Mouse (Mus musculus) embryonic fibroblast, embryonic 13.5 days (primary cell): ENCODE data around the gene Dclre1c. TPM values are rescaled to one million over a fixed set of nuclear protein-coding genes. Genes with fewer than 3 reads are reported as not detected.

Source experiments
- H3K27ac ChIP-seq: 2 replicates; pipeline ENCODE4 v1.5.1; 2012; ENCODE audit warnings: low read length, control low read depth, inconsistent platforms; ENCODE audit not compliant: insufficient read depth
- H3K4me1 ChIP-seq: 2 replicates; pipeline ENCODE4 v1.6.1; 2011; ENCODE audit warnings: low read length; ENCODE audit not compliant: control insufficient read depth, insufficient read depth
- H3K4me3 ChIP-seq: 2 replicates; pipeline ENCODE4 v1.5.1; 2011; ENCODE audit warnings: mild to moderate bottlenecking, control low read depth, low read length; ENCODE audit not compliant: insufficient read depth
- CTCF ChIP-seq: IDR thresholded peaks from 2 replicates; pipeline ENCODE4 v1.5.1; 2011; ENCODE audit warnings: mild to moderate bottlenecking, control low read depth, low read length, moderate library complexity, borderline replicate concordance; ENCODE audit not compliant: insufficient read depth
- POLR2A ChIP-seq: IDR thresholded peaks from 2 replicates; pipeline ENCODE4 v1.6.1; 2011; ENCODE audit warnings: low read depth, mild to moderate bottlenecking, control low read depth, low read length, moderate library complexity
- polyA plus RNA-seq: library from polyadenylated mRNA; stranded (reverse); fragments of >200 nt; gene quantifications from 2 replicates; pipeline ENCODE4 v1.2.4, GENCODE M21; 2011; ENCODE audit warnings: low read depth; ENCODE audit not compliant: missing spikeins, insufficient read length

Gene Dclre1c
- polyA plus RNA-seq, 1 experiment, result 7.5 TPM

DNA sequence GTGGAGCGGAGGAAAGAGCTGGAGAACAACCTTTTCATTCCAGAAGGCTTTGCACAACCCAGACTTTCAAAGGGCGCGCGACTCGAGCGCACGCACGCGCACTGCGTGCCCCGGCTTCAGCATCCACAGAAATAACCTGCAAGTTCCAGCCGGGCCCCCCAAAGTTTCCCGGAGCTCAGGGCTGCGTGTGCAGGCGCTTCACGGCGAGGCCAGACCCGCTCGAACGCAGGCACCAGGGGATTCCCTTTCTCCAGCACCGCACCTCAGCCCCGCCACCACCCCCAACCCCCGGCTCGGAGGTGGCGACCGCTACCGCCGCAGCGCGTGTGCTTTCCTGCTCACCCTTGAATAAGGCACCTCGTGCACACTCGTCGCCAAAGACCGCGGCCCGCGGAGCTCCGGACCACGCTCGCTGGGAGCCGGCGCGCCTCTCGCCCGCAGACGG, 50.5 kb downstream of the Dclre1c start:
- peak overlapping the region; percentile 65 for H3K4me3 ChIP-seq
- peak overlapping the region; percentile 10; the same call in 1 of the 2 replicates for H3K27ac ChIP-seq
- TF ChIP-seq CTCF, result no peak
- TF ChIP-seq POLR2A, result no peak
- H3K4me1 ChIP-seq, result 0 out of 2 replicates have a peak, but pooled peaks cover 3% of the 10 kb centered on the region

DNA sequence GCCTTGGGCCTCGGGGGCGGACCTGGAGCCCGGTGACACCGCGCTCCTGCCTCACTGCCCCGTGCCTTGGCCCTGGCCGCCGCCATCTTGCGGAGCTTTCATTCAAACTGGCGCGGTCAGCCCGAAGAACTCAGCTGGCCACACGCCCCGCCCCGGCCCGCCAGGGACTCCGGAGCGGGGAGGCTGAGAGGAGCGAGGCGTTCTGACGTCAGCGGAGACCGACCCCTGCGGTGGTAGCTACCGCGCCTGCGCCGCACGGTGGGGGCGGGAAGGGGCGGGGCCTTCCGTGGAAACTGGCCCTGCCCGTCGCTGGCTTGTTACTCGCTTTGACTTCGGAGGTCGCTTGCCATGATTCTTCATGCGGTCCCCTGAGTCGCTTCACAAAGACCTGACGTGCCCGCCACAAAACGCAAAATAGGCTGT, 50.9 kb downstream of the Dclre1c start, which contains the start of gene Suv39h2:
Gene Suv39h2 (minus strand): TSS at position 171 of the 423 bp plus-strand sequence.
- Histone ChIP-seq H3K4me3 (peak within 1 kb of the TSS; percentile 65), H3K27ac (peak within 1 kb of the TSS; percentile 10), H3K4me1 (0 out of 2 replicates have a peak, but pooled peaks cover 3% of the 10 kb centered on the region)
- TF ChIP-seq POLR2A, result peak; percentile 86
- TF ChIP-seq CTCF, result no peak

DNA sequence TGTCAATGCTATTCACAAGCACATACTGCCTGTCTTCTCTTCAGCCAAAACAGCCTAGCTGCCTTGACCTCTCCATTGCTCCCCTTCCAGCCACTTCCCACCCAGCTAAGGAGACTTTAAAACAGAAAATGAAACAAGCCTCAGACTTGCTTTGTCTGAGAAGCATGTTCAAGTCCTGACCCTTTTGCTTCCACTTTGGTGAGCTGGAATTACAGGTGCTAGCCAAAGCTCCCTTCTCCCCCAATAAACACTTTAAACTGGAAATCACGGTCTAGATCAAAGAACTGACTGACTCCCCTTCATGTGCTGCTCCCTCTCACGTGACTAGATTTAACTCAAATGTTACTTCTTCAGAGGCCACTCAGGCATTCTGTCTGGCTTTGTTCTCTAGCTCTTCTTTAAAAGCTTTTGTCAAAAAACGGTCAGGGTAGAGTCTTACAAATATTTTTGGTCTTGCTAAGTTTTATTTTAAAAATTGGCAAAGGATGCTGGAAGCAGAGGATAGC, 51.9 kb downstream of the Dclre1c start:
- TF ChIP-seq CTCF, result no peak
- no peak for TF ChIP-seq POLR2A
- no peak overlapping the region for H3K27ac ChIP-seq
- 0 out of 2 replicates have a peak, but pooled peaks cover 3% of the 10 kb centered on the region for H3K4me1 ChIP-seq
- no peak overlapping the region for H3K4me3 ChIP-seq

DNA sequence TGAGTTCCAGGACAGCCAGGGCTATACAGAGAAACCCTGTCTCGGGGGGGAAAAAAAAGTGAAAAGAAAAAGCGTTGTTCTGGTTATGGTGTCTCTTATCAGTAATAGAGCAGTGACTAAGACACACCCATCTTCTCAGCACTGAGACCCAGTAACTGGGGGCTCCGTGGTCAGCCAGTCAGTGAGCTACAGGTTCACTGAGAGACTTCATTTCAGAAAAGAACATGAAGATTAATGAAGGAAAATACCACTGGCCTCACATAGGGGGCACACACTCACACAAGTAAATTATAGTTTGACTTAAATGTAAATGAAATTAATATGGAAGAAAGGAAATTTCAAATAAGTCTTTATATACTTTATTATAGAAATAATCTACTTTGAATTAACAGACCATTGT, 56.3 kb downstream of the Dclre1c start:
- Histone ChIP-seq H3K4me3 (no peak overlapping the region), H3K27ac (no peak overlapping the region), H3K4me1 (0 out of 2 replicates have a peak, but pooled peaks cover 3% of the 10 kb centered on the region)
- TF ChIP-seq POLR2A (no peak), CTCF (no peak)

DNA sequence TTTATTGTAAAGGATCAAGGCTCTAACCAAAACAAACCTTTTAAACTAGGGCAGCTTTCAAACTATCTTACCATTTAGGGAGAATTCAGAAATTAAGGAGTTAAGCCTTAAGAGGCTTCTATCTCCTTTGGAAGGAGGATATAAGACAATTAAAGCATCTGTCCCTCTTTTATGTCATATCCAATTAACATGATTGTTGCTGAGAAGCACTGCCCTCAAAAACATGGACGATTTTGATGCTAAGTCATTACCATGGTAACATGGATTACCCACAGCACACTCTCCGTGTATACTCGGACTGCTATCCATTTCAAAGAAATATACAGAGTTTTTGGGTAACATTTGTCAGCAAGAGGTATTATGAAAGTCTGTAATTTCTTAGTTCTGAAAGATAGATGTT, 65.9 kb downstream of the Dclre1c start:
- H3K4me3 ChIP-seq, result no peak overlapping the region
- H3K27ac ChIP-seq, result no peak overlapping the region
- no peak for TF ChIP-seq POLR2A
- TF ChIP-seq CTCF, result no peak
- no peaks in the 10 kb centered on the region for H3K4me1 ChIP-seq

DNA sequence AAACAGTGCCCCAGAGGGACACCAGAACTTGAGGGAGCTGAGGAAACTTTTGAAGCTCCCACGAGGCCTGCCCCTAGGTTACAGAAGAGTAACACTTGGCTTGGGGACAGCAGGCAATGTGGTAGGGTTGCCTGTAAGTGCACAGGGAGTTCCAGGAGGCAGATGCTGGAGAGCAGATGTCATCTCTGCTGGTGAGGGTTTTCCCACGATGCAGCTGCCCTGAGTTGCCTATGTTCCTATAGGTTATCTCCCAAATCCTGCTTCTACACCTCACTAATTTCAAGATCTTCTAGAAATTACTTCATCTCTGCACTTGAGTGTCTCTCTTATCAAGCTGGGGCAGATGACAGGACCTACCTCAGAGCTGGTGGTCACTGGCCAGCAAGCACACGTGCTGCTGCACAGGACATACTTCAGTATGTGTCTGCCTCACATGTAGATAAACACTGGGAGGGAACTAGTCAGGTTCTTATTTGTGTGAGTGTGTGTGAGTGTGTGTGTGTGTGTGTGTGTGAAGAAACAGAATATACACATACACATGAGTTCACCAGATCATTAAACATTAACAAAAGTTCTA, 70.0 kb downstream of the Dclre1c start:
- Histone ChIP-seq H3K27ac (no peak overlapping the region), H3K4me1 (no peaks in the 10 kb centered on the region), H3K4me3 (no peak overlapping the region)
- no peak for TF ChIP-seq POLR2A
- TF ChIP-seq CTCF, result no peak

DNA sequence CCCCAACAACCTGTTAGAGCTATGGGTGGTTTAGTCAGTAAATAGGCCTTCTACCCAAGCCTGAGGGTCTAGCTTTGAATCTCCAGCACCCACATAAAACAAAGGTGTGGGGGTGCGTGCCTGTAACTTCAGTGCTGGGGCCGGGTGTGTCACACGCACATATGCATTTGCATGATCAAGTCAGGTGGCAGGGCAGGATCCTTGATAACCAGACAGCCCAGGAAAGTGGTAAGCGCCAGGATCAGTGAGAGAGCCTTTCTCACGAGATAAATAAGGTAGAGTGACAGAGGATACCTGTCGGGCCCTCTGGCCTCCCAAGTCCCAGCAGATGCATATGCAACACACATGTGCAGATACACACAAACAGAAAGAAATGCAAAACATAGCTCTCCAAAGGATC, 75.6 kb downstream of the Dclre1c start:
- Histone ChIP-seq H3K4me1 (no peaks in the 10 kb centered on the region), H3K4me3 (no peak overlapping the region), H3K27ac (no peak overlapping the region)
- TF ChIP-seq CTCF (no peak), POLR2A (no peak)

DNA sequence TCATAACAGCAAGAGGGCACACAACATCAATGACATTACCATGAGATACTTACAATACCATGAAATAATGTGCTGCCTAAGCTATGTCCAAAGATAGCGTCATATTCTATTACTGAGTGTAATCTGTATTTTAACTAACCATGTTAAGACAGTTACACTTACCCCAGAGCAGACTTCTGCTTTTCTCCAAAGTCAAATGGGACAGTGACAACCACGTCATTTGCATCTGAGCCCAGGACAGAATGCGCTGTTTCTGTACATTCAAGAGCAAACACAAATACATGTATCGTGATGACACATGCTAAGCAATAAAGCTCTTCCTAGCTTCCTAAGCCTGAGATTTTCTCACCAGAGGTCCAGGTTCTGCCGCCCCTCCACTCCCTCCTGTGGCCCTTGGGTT, 77.0 kb downstream of the Dclre1c start:
- no peak for TF ChIP-seq CTCF
- no peak for TF ChIP-seq POLR2A

DNA sequence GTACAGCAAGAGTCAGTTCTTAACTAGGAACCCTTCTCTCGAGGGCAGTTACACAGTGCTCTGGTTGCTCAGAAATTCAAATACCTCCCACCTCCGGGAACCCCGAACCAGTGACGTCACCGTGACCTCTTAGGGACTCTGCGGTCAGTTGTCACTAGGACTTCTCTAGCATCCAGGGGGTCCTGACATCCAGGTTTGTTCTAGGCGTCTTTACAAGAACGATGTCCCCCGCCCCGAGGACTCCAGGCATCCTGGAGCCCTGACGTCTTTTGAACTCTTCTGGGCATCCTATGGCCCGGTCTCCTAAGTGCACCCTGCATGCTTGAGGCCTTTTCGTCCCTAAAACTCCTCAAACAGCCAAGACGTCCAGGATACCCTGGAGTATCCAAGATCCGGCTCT, 88.1 kb downstream of the Dclre1c start:
- Histone ChIP-seq H3K4me1 (peaks cover 4% of the 10 kb centered on the region; the same call in 1 of the 2 replicates), H3K27ac (no peak overlapping the region), H3K4me3 (peak overlapping the region; percentile 72)
- no peak for TF ChIP-seq POLR2A
- TF ChIP-seq CTCF, result no peak

More for the DNA sequence above, 77.0 kb downstream of the Dclre1c start:
- Histone ChIP-seq H3K4me1 (no peaks in the 10 kb centered on the region), H3K27ac (no peak overlapping the region), H3K4me3 (no peak overlapping the region)
